Mouse (Mus musculus) heart, embryonic 12.5 days (tissue): ENCODE results near the gene Tmem54. TPM values are rescaled to one million over a fixed set of nuclear protein-coding genes. Genes with fewer than 3 reads are reported as not detected.

Experiments used
- ATAC-seq: fragments of 200-750 bp; cut with Nextera tagmentation; 2 replicates; pipeline ENCODE4 v1.8.0; 2017; ENCODE audit warnings: moderate TSS enrichment, moderate library complexity; ENCODE audit not compliant: insufficient number of reproducible peaks, low FRiP score
- H3K27ac ChIP-seq: fragments of 300-500 bp; sonication (generic); 2 replicates; pipeline ENCODE4 v1.5.1; 2016; ENCODE audit warnings: mild to moderate bottlenecking, moderate library complexity; ENCODE audit not compliant: poor library complexity, severe bottlenecking
- H3K27me3 ChIP-seq: fragments of 300-500 bp; sonication (generic); replicated peaks from 2 replicates; pipeline ENCODE4 v1.6.1; 2016; ENCODE audit warnings: mild to moderate bottlenecking, moderate library complexity
- H3K36me3 ChIP-seq: fragments of 300-500 bp; sonication (generic); 2 replicates; pipeline ENCODE4 v1.6.1; 2016; ENCODE audit warnings: mild to moderate bottlenecking, moderate library complexity
- H3K4me1 ChIP-seq: fragments of 300-500 bp; sonication (generic); replicated peaks from 2 replicates; pipeline ENCODE4 v1.6.1; 2016; ENCODE audit warnings: mild to moderate bottlenecking
- H3K4me2 ChIP-seq: fragments of 300-500 bp; sonication (generic); 2 replicates; pipeline ENCODE4 v1.6.1; 2016; ENCODE audit warnings: mild to moderate bottlenecking, moderate library complexity
- H3K4me3 ChIP-seq: fragments of 300-500 bp; sonication (generic); 2 replicates; pipeline ENCODE4 v1.5.1; 2016; ENCODE audit warnings: mild to moderate bottlenecking
- H3K9ac ChIP-seq: fragments of 300-500 bp; sonication (generic); 2 replicates; pipeline ENCODE4 v1.6.1; 2016; ENCODE audit warnings: mild to moderate bottlenecking, moderate library complexity
- H3K9me3 ChIP-seq: fragments of 300-500 bp; sonication (generic); replicated peaks from 2 replicates; pipeline ENCODE4 v1.6.1; 2016; ENCODE audit warnings: mild to moderate bottlenecking, moderate library complexity
- WGBS: fragments of 180-500 bp; shearing (Covaris S2); methylation state at CpG from one replicate; pipeline ENCODE4 v1.1.7; 2016; 5-methylcytosine and 5-hydroxymethylcytosine counted together
- polyA plus RNA-seq: library from polyadenylated mRNA; unstranded; fragments of >200 nt; fragmentation: Nextera tagmentation; extraction: Ambion mirVana; gene quantifications from 2 replicates; pipeline ENCODE4 v1.2.1, GENCODE M21; 2016

The Tmem54 gene
- polyA plus RNA-seq, 1 experiment from 2014 or later, result 0.34 TPM

DNA sequence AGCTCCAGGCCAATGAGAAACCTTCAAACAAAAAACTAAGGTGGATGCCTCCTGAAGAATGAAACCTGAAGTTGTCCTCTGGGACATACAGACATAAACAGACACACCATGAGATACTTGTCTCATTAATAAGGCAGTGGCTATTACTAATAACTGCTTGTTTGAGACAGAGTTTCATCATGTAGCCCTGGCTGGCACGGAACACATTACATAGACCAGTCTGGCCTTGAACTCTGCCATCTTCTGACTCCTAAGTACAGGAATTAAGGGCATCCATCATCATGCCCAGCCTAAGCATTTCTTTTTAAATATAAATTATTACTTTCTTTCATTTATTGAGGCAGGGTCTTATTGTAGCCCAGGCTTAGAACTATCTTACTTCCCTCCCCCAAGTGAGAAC, 55.7 kb downstream of the Tmem54 start:
- H3K27ac ChIP-seq, result no peak overlapping the region
- H3K9me3 ChIP-seq, result no peaks in the 10 kb centered on the region
- peaks cover 52% of the 10 kb centered on the region for H3K36me3 ChIP-seq
- H3K4me2 ChIP-seq, result no peak overlapping the region
- no peak overlapping the region for H3K4me3 ChIP-seq
- 98% methylated on average over 1 of the region's 1 CpGs for WGBS
- H3K9ac ChIP-seq, result no peak overlapping the region
- no peak for ATAC-seq
- H3K27me3 ChIP-seq, result no peaks in the 10 kb centered on the region
- peaks cover 12% of the 10 kb centered on the region for H3K4me1 ChIP-seq

Other genes starting within 250 kb of the Tmem54 start
- 5.0 and 6.1 TPM in 2 replicates for gene Trim62, start 222.0 kb upstream of the Tmem54 start, polyA plus RNA-seq
- 6.8 and 7.4 TPM in 2 replicates for gene Azin2, start 143.1 kb upstream of the Tmem54 start, polyA plus RNA-seq
- 164 and 167 TPM in 2 replicates for gene Ak2, start 113.6 kb upstream of the Tmem54 start, polyA plus RNA-seq
- 8.1 and 8.2 TPM in 2 replicates for gene Rnf19b, start 47.3 kb upstream of the Tmem54 start, polyA plus RNA-seq
- 0.27 and 0.50 TPM in 2 replicates for gene Hpca, start 16.5 kb downstream of the Tmem54 start, polyA plus RNA-seq
- 6.9 and 7.8 TPM in 2 replicates for gene Fndc5, start 31.5 kb downstream of the Tmem54 start, polyA plus RNA-seq
- gene S100pbp, start 84.2 kb downstream of the Tmem54 start, polyA plus RNA-seq, result 21.3 and 22.6 TPM in 2 replicates
- gene Yars, start 84.2 kb downstream of the Tmem54 start, polyA plus RNA-seq, result 49.3 and 55.8 TPM in 2 replicates
- 1.2 and 1.6 TPM in 2 replicates for gene C77080, start 155.9 kb downstream of the Tmem54 start, polyA plus RNA-seq
- gene Sync, start 182.1 kb downstream of the Tmem54 start, polyA plus RNA-seq, result 1.1 and 1.3 TPM in 2 replicates
- 342 TPM in 2 replicates for gene Rbbp4, start 229.8 kb downstream of the Tmem54 start, polyA plus RNA-seq
- gene Zbtb8os, start 230.1 kb downstream of the Tmem54 start, polyA plus RNA-seq, result 46.7 and 51.1 TPM in 2 replicates